Mouse (Mus musculus) small intestine, adult 10 weeks (tissue): ENCODE measurements around the gene Prtn3. TPM values are rescaled to one million over a fixed set of nuclear protein-coding genes. Genes with fewer than 3 reads are reported as not detected.

Experiments used
- polyA plus RNA-seq: library from polyadenylated mRNA; stranded (reverse); fragments of 350-450 nt; fragmentation: Illumina TruSeq; extraction: RNeasy Lipid Tissue Mini Kit (QIAGEN cat#74804); gene quantifications from one replicate; pipeline ENCODE4 v1.2.3, GENCODE M21; 2014; ENCODE audit warnings: low replicate concordance

Gene Prtn3
- polyA plus RNA-seq, result not detected

GRCm38 (mm10) chr10:79874290-79874862, at the start of gene Prtn3, which contains the start of gene Plppr3:
TSS of gene Prtn3 (plus strand) at chr10:79874476.
TSS of gene Plppr3 (minus strand) at chr10:79874634.

DNA sequence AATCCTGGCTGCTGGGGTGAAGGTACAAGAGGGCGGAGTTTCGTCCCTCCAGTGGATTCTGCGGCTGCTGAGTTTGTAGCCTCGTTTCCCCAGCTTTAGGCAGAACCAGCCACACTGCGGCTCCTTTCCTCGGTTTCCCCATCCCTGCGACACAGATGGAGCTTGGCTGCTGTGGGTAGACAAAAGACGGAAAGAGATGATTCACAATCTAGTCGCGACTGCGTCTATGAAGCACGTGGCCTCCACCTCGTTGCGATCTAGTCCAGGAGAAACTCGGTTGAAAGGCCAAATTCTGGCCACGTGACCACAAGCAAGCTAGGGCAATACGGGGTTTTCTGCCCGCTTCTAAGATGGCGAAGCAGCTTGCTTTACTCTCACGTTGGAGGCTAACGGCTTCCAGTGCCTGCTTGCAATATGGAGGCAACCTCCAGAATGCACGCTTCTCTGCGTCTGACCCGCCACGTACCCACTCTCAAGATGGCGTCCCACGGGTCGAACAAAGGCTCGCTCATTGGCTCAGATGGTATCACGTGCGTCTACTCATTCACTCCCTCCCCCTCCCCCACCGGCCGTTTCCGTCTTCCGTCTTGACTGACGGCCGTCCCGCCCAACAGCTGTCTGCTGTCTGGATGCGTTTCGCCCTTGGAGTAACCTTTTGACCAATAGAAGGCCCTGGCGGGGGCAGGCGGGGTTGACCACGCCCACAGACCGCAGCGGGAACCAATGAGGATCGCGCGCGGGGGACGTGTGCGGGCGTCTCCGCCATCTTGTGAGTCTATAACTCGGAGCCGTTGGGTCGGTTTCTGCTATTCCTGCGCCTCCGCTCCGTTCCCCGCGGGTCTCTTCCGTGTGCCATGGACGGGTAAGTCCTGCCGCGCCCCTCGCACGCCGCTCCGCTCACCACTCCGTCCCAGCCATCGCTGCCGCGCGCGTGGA, 20.1 kb upstream of the Prtn3 start, which contains the start of gene Ptbp1:
Gene Ptbp1 (plus strand): TSS at position 568 of the 936 bp plus-strand sequence.

GRCm38 (mm10) chr10:79886054-79886453, 11.8 kb downstream of the Prtn3 start, which contains the start of gene Elane:
TSS of gene Elane (plus strand) at chr10:79886247.

GRCm38 (mm10) chr10:79890670-79891069, 16.4 kb downstream of the Prtn3 start, which contains the start of gene Cfd:
TSS of gene Cfd (plus strand) at chr10:79890853.

GRCm38 (mm10) chr10:79908167-79909091, 34.2 kb downstream of the Prtn3 start, which contains the start of gene Med16:
TSS of gene Med16 (minus strand) at chr10:79908923.

GRCm38 (mm10) chr10:79910556-79910955, 36.3 kb downstream of the Prtn3 start, which contains the start of gene Gm26602:
TSS of gene Gm26602 (plus strand) at chr10:79910856.

DNA sequence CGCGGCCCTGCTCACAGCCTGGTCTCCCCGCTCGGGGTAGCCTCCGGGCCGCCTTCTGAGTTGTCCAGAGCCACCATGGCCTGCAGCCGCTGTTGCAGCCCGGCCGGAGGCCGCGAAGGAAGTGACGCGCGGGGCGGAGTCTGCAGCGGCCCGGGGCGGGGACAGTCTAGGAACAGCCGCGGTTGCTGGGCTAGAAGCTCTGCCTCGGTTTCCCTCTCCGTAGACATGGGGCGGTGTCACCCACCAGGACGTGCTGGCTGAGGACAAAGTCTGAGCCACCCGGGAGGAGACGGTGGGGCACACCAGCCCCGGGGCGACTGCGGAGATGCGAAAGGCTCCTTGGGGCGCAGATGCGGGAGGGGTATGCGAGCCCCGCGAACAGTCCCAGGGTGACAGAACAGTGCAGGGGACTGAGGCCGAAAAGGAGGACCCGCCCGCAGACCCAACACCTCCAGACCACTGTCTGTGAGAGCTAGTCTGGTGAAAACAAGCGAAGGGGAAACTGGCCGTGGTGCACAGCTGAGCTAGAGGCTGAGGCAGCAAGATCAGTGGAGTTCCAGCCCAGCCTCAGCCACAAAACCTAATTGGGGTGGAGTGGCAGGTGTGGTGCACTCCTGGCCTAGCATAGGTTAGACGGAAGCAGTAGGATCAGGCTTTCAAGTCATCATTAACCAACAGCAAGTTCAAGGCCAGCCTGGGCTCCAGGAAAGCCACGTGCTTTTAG, 42.7 kb downstream of the Prtn3 start, which contains the start of gene Kiss1r:
Gene Kiss1r (plus strand): TSS at position 164 of the 724 bp plus-strand sequence.

GRCm38 (mm10) chr10:79920958-79921535, 46.8 kb downstream of the Prtn3 start, which contains the start of gene R3hdm4:
TSS of gene R3hdm4 (minus strand) at chr10:79921208.

GRCm38 (mm10) chr10:79926491-79927323, 52.4 kb downstream of the Prtn3 start, which contains the start of gene Arid3a:
TSS of gene Arid3a (plus strand) at chr10:79927043.

Other genes starting within 250 kb of the Prtn3 start
- gene Shc2, start 236.6 kb upstream of the Prtn3 start, polyA plus RNA-seq, result 0.30 TPM
- gene Odf3l2, start 228.7 kb upstream of the Prtn3 start, polyA plus RNA-seq, result not detected
- not detected for gene Madcam1, start 209.9 kb upstream of the Prtn3 start, polyA plus RNA-seq
- not detected for gene Tpgs1, start 205.1 kb upstream of the Prtn3 start, polyA plus RNA-seq
- gene Cdc34, start 192.3 kb upstream of the Prtn3 start, polyA plus RNA-seq, result not detected
- not detected for gene Gzmm, start 185.5 kb upstream of the Prtn3 start, polyA plus RNA-seq
- 328 TPM for gene Bsg, start 170.0 kb upstream of the Prtn3 start, polyA plus RNA-seq
- gene Hcn2, start 157.8 kb upstream of the Prtn3 start, polyA plus RNA-seq, result not detected
- gene Polrmt, start 127.9 kb upstream of the Prtn3 start, polyA plus RNA-seq, result not detected
- not detected for gene Fgf22, start 119.4 kb upstream of the Prtn3 start, polyA plus RNA-seq
- gene Rnf126, start 107.5 kb upstream of the Prtn3 start, polyA plus RNA-seq, result 0.41 TPM
- gene Fstl3, start 97.2 kb upstream of the Prtn3 start, polyA plus RNA-seq, result 0.45 TPM
- not detected for gene Prss57, start 83.5 kb upstream of the Prtn3 start, polyA plus RNA-seq
- not detected for gene Palm, start 80.9 kb upstream of the Prtn3 start, polyA plus RNA-seq
- gene Misp, start 53.5 kb upstream of the Prtn3 start, polyA plus RNA-seq, result 3.9 TPM
- gene Ptbp1, start 20.0 kb upstream of the Prtn3 start, polyA plus RNA-seq, result 52.9 TPM
- not detected for gene Plppr3, start 158 bp downstream of the Prtn3 start, polyA plus RNA-seq
- gene Elane, start 11.8 kb downstream of the Prtn3 start, polyA plus RNA-seq, result not detected
- 0.67 TPM for gene Cfd, start 16.4 kb downstream of the Prtn3 start, polyA plus RNA-seq
- gene Med16, start 34.4 kb downstream of the Prtn3 start, polyA plus RNA-seq, result 0.11 TPM
- not detected for gene Gm26602, start 36.4 kb downstream of the Prtn3 start, polyA plus RNA-seq
- not detected for gene Kiss1r, start 42.5 kb downstream of the Prtn3 start, polyA plus RNA-seq
- 1.5 TPM for gene R3hdm4, start 46.7 kb downstream of the Prtn3 start, polyA plus RNA-seq
- 2.3 TPM for gene Arid3a, start 52.6 kb downstream of the Prtn3 start, polyA plus RNA-seq
- gene Wdr18, start 85.7 kb downstream of the Prtn3 start, polyA plus RNA-seq, result 1.0 TPM
- gene Grin3b, start 96.2 kb downstream of the Prtn3 start, polyA plus RNA-seq, result not detected
- 0.45 TPM for gene Tmem259, start 109.9 kb downstream of the Prtn3 start, polyA plus RNA-seq
- 1.9 TPM for gene Cnn2, start 114.1 kb downstream of the Prtn3 start, polyA plus RNA-seq
- gene Abca7, start 122.0 kb downstream of the Prtn3 start, polyA plus RNA-seq, result 0.11 TPM
- gene Arhgap45, start 142.2 kb downstream of the Prtn3 start, polyA plus RNA-seq, result 0.19 TPM
- gene Polr2e, start 165.3 kb downstream of the Prtn3 start, polyA plus RNA-seq, result not detected
- 27.2 TPM for gene Gpx4, start 172.7 kb downstream of the Prtn3 start, polyA plus RNA-seq
- gene Sbno2, start 231.1 kb downstream of the Prtn3 start, polyA plus RNA-seq, result 0.52 TPM
- 3.0 TPM for gene Stk11, start 241.3 kb downstream of the Prtn3 start, polyA plus RNA-seq